Mouse (Mus musculus): Measurements from ENCODE around the gene Tcf23.
A peak's percentile ranks its signal among the peaks of the same experiment; 100 is the strongest.

Tcf23 gene

GRCm38 (mm10) chr5:30949654-30950326, 18.7 kb upstream of the Tcf23 start:
- DNase-seq (ENCODE audit: extremely low spot score): peak; percentile 92

- DNase-seq (ENCODE audit: extremely low spot score): no peak
Measured at GRCm38 (mm10) chr5:30950451-30950850, 18.0 kb upstream of the Tcf23 start.

- DNase-seq (ENCODE audit: extremely low spot score): no peak
Measured at GRCm38 (mm10) chr5:30950922-30951321, 17.5 kb upstream of the Tcf23 start.

- DNase-seq (ENCODE audit: extremely low spot score): no peak
Measured at GRCm38 (mm10) chr5:30951706-30952105, 16.8 kb upstream of the Tcf23 start.

- DNase-seq (ENCODE audit: extremely low spot score): no peak
Measured at GRCm38 (mm10) chr5:30952551-30952950, 15.9 kb upstream of the Tcf23 start.

GRCm38 (mm10) chr5:30954065-30954464, 14.4 kb upstream of the Tcf23 start:
- DNase-seq (ENCODE audit: extremely low spot score): no peak

GRCm38 (mm10) chr5:30954556-30954955, 13.9 kb upstream of the Tcf23 start:
- DNase-seq (ENCODE audit: extremely low spot score): no peak

- no peak for DNase-seq (ENCODE audit: extremely low spot score)
Measured at GRCm38 (mm10) chr5:30955751-30956150, 12.7 kb upstream of the Tcf23 start.

GRCm38 (mm10) chr5:30957891-30958290, 10.6 kb upstream of the Tcf23 start:
- no peak for DNase-seq (ENCODE audit: extremely low spot score)

- DNase-seq (ENCODE audit: extremely low spot score): no peak
Measured at GRCm38 (mm10) chr5:30959198-30959854, 9.1 kb upstream of the Tcf23 start.

GRCm38 (mm10) chr5:30959966-30960501, 8.4 kb upstream of the Tcf23 start, which contains the start of gene Preb:
Gene Preb, minus strand, starts transcription at chr5:30960361.
- DNase-seq (ENCODE audit: extremely low spot score): peak; percentile 97

- DNase-seq (ENCODE audit: extremely low spot score): no peak
Measured at GRCm38 (mm10) chr5:30960814-30961213, 7.6 kb upstream of the Tcf23 start.

GRCm38 (mm10) chr5:30961545-30962505, 6.6 kb upstream of the Tcf23 start:
- DNase-seq (ENCODE audit: extremely low spot score): no peak

- DNase-seq (ENCODE audit: extremely low spot score): no peak
Measured at GRCm38 (mm10) chr5:30963916-30964315, 4.5 kb upstream of the Tcf23 start.

GRCm38 (mm10) chr5:30966189-30966588, 2.3 kb upstream of the Tcf23 start:
- DNase-seq (ENCODE audit: extremely low spot score): no peak

GRCm38 (mm10) chr5:30969440-30969839, 978 bp downstream of the Tcf23 start:
- no peak for DNase-seq (ENCODE audit: extremely low spot score)

GRCm38 (mm10) chr5:30974870-30975656, 6.6 kb downstream of the Tcf23 start:
- no peak for DNase-seq (ENCODE audit: extremely low spot score)

- DNase-seq (ENCODE audit: extremely low spot score): peak; percentile 20
Measured at GRCm38 (mm10) chr5:30982357-30982756, 13.9 kb downstream of the Tcf23 start.

- DNase-seq (ENCODE audit: extremely low spot score): no peak
Measured at GRCm38 (mm10) chr5:30992980-30993676, 24.7 kb downstream of the Tcf23 start.

GRCm38 (mm10) chr5:30994074-30994473, 25.6 kb downstream of the Tcf23 start:
- no peak for DNase-seq (ENCODE audit: extremely low spot score)
